Mouse (Mus musculus) CH12.LX (cell line): ENCODE data around the gene Sipa1l3.

ENCODE experiments used
- CTCF ChIP-seq, 2 experiments: IDR thresholded peaks in 1 of 2; conservative IDR thresholded peaks in 1 of 2; 2 replicates each; pipeline ENCODE4 v1.5.1; 2011 to 2012; ENCODE audit warnings: low read depth in 2 of 2, low read length in 2 of 2, improper control_type of control experiment in 1 of 2, inconsistent platforms in 1 of 2, mild to moderate bottlenecking in 1 of 2, moderate library complexity in 1 of 2
- ETS1 ChIP-seq: conservative IDR thresholded peaks from 2 replicates; pipeline ENCODE4 v1.6.1; 2012; ENCODE audit warnings: low read depth, mild to moderate bottlenecking, inconsistent platforms, low read length, improper control_type of control experiment, moderate library complexity
- HCFC1 ChIP-seq: IDR thresholded peaks from 2 replicates; pipeline ENCODE4 v1.6.1; 2012; ENCODE audit warnings: low read depth, mild to moderate bottlenecking, inconsistent platforms, low read length, improper control_type of control experiment
- MXI1 ChIP-seq: IDR thresholded peaks from 2 replicates; pipeline ENCODE4 v1.6.1; 2011; ENCODE audit warnings: mild to moderate bottlenecking, low read depth, low read length, improper control_type of control experiment
- MYC ChIP-seq: IDR thresholded peaks from 2 replicates; pipeline ENCODE4 v1.6.1; 2011; ENCODE audit warnings: low read depth, mild to moderate bottlenecking, improper control_type of control experiment, low read length
- POLR2A ChIP-seq: IDR thresholded peaks from 2 replicates; pipeline ENCODE4 v1.6.1; 2011; ENCODE audit warnings: low read depth, mild to moderate bottlenecking, improper control_type of control experiment, low read length
- POLR2AphosphoS2 ChIP-seq: IDR thresholded peaks from 2 replicates; pipeline ENCODE4 v1.6.1; 2011; ENCODE audit warnings: low read depth, low read length, improper control_type of control experiment
- SMC3 ChIP-seq: IDR thresholded peaks from 2 replicates; pipeline ENCODE4 v1.6.1; 2011; ENCODE audit warnings: low read depth, low read length, improper control_type of control experiment
- TCF12 ChIP-seq: IDR thresholded peaks from 2 replicates; pipeline ENCODE4 v1.6.1; 2014; ENCODE audit warnings: low read depth, mild to moderate bottlenecking, inconsistent platforms, low read length, improper control_type of control experiment
- ZC3H11A ChIP-seq: IDR thresholded peaks from 2 replicates; pipeline ENCODE4 v1.6.1; 2012; ENCODE audit warnings: low read depth, mild to moderate bottlenecking, inconsistent platforms, low read length, improper control_type of control experiment
- ZMIZ1 ChIP-seq: IDR thresholded peaks from 2 replicates; pipeline ENCODE4 v1.6.1; 2012; ENCODE audit warnings: low read depth, mild to moderate bottlenecking, inconsistent platforms, low read length, improper control_type of control experiment

DNA sequence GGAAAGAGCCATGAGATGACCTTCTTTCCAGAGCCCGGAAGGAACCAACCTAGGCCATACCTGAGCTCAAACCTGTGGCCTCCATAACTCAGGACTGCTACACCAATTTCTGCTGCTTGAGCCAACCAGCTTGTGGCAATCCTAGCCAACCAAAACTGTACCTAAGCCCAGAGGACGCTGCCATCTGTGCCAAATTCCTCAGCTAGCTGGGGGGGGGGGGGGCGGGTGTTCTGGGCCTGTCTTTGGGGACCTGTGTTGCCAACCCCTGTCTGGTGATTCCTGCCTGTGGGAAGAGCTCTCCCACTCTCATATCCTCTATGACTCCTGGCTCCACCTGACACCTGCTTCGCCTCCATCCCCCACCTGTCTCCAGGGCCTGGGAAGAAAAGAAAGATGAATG, 34.9 kb downstream of the Sipa1l3 start:
- TF ChIP-seq POLR2A, result no peak
- no peak for TF ChIP-seq CTCF (conservative IDR thresholded peaks at IDR 0.05 in 1 of 2, IDR thresholded peaks at IDR 0.05 in 1 of 2; ENCODE audit: low read depth in 2 of 2, low read length in 2 of 2)
- TF ChIP-seq POLR2AphosphoS2, result no peak
- no peak for TF ChIP-seq HCFC1
- TF ChIP-seq ETS1, result no peak
- TF ChIP-seq SMC3, result no peak
- no peak for TF ChIP-seq ZMIZ1
- TF ChIP-seq MXI1, result no peak
- TF ChIP-seq MYC, result no peak
- no peak for TF ChIP-seq TCF12
- TF ChIP-seq ZC3H11A, result no peak
